Mouse (Mus musculus): Measurements from ENCODE around the gene Inpp4b.

- no peak for TF ChIP-seq EP300 (IDR thresholded peaks at IDR 0.05)
- no peak for TF ChIP-seq CTCF (IDR thresholded peaks at IDR 0.05)
Measured at GRCm38 (mm10) chr8:81996239-81996638, 653.9 kb downstream of the Inpp4b start.

Data from lung, postnatal 0 days (tissue).